Mouse (Mus musculus) frontal cortex, postnatal 14 days (tissue): ENCODE data around the gene Kcnf1.
"Not testable (repeated sequence)": the region's sequence is repeated elsewhere in the genome, so short reads cannot be mapped to it uniquely, and the experiment has no call there.

Experiments used
- DNase-seq, 2 experiments: peaks; one replicate each; pipeline ENCODE4 v3.0.0; 2022; ENCODE audit warnings: low spot score in 2 of 2

The Kcnf1 gene

DNA sequence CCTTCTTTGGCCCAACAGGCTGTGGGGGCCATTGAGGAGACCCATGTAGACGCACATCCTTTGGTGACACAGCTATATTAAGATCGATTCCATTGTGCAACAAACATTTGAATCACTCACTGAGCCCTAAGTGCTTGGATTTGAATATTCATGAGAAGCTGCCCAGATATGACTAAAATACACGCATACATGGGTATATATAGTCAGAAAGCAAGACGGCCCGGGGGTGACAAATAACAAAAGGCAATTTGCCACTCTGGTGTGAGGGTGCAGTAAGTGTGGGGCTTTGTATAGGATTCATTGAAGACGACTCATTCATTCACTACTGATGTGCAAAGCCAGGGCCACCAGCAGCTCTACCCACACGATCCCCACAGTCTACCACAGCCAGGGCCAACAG lies 17.1 kb downstream of the Kcnf1 start:
- DNase-seq = no peak

DNA sequence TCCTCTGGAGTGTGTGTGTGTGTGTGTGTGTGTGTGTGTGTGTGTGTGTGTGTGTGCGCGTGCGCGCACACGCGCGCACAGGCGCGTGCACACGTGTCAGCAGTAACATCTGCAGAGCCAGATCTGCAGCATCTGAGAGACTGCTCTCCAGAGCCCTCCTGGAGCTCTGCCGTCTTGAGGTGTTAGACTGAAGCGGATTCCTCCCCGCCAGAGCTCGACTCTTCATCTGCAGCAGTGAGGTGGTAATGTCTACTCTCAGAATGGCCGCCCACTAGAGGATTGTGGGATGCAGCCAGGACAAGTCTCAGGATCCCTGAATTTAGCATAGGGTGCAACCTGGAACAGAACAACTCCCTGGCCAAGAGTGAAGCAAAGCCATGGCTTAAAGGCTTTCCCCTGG lies 19.1 kb downstream of the Kcnf1 start:
- no peak for DNase-seq

DNA sequence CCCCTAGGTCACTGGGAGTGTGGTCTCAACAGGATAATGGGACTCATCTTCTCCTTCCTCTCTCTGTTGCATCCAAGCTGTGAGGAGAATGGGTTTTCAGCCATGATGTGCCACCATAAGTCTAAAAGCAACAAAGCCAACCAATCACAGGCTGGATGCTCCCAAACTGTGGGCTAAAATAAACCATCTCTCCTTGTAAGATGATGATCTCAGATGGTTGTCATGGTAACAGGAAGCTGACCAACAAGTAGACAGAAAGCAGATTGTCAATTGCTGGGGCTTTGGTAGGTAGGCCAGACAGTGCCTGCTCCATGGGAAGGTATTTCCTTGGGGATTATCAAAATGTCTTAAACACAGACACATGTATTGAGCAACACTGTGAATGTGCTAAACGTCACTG lies 20.9 kb downstream of the Kcnf1 start:
- DNase-seq = no peak

DNA sequence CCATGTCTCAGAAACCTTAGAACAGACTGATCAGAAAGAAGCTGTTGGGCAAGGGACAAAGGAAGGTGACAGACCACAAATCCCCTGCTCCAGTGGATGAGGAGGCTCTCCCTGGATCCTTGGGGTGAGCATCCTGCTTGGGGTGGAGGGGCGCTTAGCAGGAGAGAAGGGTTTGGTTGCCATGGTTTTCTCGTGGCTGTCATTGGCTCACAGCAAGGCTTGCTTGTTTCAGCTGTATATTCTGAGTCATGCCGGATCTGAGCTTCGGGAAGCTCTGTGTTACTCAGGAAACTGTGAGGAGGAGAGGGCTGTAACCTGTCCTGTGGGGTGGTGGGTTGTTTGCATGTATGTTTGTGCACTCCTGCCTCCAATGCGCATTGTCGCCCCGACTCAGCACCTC lies 23.8 kb downstream of the Kcnf1 start:
- DNase-seq = no peak

DNA sequence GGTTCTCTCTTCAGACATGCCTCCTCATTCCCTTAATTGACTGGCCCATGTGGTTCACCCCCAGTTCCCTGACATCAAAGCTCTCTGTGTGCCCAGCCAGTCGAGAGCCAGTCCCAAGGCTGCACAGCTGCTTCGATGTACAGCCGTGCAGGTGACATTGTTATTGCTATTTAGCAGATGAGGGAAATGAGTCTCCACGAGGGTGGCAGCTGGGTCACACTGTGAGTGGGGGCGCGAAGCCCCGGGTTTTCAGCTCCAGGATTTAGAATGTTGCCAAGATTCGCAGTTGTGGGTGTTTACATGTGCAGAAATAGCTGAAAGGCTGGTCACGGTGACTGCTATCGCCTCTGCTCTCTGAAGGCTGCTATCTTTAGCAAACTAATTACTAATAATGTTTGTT lies 27.8 kb downstream of the Kcnf1 start:
- DNase-seq = peak in 1 of 2 experiments; percentile 26

DNA sequence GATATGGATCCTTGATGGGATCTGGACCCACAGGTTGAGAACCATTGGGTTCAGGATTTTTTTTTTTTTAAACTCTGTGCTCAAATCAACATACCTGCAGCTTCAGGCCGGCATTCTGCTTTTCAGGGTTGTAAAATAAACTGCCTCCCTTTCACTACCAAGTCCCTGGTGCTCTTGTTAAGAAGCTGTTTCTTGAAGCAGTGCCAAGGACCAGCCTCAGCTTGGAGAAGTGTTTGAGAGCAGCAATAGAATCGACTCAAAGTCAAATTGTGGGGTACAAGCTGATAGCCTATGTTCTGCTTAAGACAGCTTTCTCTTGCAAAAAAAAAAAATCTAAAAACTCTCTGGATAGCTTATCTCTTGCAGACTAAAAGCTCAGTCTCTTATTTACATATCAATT lies 34.9 kb downstream of the Kcnf1 start:
- no peak for DNase-seq

DNA sequence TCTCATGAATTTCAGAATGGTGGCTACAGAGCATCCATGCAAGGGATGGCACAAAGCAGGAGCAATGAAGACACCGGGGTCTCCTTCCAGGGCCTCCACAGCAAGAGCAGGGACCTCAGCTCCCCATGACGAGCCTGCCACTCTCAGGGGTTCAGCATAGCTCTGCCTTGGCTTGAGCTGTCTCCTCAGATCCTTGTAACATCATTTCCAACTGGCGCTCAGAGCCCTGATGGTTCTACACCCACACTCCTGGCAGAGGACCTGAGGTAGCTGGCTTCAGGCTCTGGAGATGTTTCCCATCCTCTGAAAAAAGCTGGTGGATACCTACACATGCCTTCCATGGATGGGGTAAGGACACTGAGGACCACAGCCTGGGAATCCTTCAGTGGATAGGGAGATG lies 36.3 kb downstream of the Kcnf1 start:
- DNase-seq = no peak

DNA sequence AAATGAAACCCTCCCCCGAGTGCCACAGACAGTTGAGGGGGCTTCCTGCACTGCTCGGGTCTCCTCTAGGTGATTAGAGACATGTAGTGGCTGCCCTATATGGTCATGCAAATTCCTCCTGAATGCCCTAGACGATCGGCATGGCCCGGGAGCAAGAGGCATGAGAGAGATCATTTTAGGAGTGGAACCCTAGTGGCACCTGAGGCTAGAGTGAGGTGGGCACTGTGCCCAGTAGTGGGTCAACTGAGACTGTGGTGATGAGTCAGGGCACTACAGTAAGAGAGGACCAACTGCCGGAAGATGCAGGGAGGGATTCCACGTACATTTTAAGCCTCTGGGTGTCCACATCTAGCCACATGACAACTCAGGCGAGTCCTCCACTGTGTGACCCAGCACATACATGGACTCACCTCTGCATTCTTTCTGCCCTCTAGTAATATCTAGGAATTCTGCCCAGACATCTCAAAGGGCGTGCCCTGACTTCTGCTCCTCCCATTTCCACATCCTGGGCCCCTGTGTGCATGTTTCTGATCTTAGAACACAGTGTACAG lies 42.1 kb downstream of the Kcnf1 start:
- no peak for DNase-seq

DNA sequence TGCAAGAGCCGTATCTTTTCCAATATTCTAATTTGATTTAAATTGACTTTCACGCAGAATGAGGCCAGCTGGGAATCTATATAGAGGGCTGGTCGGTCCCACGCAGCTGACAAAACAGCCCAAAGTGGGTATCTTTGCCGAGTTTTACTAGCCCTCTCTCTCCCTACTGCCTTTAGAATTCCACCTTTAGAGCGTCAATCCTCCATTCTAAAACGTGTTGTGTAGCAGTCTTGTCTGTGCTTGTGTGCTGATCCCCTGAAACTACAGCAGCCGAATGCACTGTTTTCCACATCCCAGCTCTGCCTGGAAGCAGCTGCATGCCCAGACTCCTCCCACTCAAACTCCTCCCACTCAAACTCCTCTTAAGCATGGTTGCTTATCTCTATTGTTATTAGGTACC lies 44.4 kb downstream of the Kcnf1 start:
- DNase-seq = no peak

DNA sequence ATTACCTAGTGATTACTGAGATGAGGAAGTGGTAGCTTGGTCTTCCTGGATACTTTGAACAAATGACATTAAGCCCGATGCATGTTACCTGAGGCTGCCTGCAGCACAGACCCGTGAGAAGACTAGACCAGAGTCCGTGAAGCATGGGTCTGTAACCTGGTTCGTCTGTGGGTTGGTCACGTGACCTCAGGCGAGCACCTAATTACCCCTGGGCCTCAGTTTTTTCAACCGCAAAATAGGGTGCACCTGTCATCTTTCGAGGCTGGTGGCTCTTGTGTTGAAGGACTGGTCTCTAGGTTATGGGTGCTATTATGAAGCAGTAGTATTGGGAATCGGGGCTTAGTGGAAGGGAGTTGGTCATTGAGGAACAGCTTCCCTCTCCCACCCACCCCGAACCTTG lies 45.1 kb downstream of the Kcnf1 start:
- DNase-seq = no peak

DNA sequence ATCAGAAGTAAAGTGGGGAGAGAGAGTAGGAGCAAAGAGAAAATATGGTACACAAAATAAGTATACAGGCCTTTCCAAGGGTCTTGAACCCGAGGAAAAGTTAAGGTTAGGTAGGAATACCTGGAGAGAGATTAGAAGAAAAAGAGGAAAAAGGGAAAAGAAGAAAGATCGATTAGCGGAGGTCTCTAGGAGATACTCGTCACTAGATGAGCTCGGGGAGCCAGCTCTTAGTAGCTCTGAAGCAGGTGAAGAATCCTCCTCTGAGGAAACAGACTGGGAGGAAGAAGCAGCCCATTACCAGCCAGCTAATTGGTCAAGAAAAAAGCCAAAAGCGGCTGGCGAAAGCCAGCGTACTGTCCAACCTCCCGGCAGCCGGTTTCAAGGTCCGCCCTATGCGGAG lies 53.8 kb downstream of the Kcnf1 start:
- not testable (repeated sequence) for DNase-seq
